Mouse (Mus musculus) midbrain, embryonic 12.5 days (tissue): ENCODE data around the gene Lef1. TPM values are rescaled to one million over a fixed set of nuclear protein-coding genes. Genes with fewer than 3 reads are reported as not detected.

Experiments used
- ATAC-seq: fragments of 200-750 bp; cut with Nextera tagmentation; 2 replicates; pipeline ENCODE4 v1.8.0; 2017; ENCODE audit warnings: low read depth, moderate TSS enrichment, moderate library complexity; ENCODE audit not compliant: low FRiP score
- H3K27ac ChIP-seq: fragments of 300-500 bp; sonication (generic); replicated peaks from 2 replicates; pipeline ENCODE4 v1.5.1; 2016; ENCODE audit warnings: mild to moderate bottlenecking
- H3K27me3 ChIP-seq: fragments of 300-500 bp; sonication (generic); 2 replicates; pipeline ENCODE4 v1.6.1; 2016; ENCODE audit warnings: mild to moderate bottlenecking
- H3K36me3 ChIP-seq: fragments of 300-500 bp; sonication (generic); 2 replicates; pipeline ENCODE4 v1.6.1; 2016
- H3K4me1 ChIP-seq: fragments of 300-500 bp; sonication (generic); 2 replicates; pipeline ENCODE4 v1.6.1; 2016
- H3K4me2 ChIP-seq: fragments of 300-500 bp; sonication (generic); replicated peaks from 2 replicates; pipeline ENCODE4 v1.6.1; 2016; ENCODE audit warnings: mild to moderate bottlenecking, moderate library complexity
- H3K4me3 ChIP-seq: fragments of 300-500 bp; sonication (generic); 2 replicates; pipeline ENCODE4 v1.5.1; 2016; ENCODE audit warnings: mild to moderate bottlenecking
- H3K9ac ChIP-seq: fragments of 300-500 bp; sonication (generic); replicated peaks from 2 replicates; pipeline ENCODE4 v1.6.1; 2016; ENCODE audit warnings: mild to moderate bottlenecking, moderate library complexity
- H3K9me3 ChIP-seq: fragments of 300-500 bp; sonication (generic); 2 replicates; pipeline ENCODE4 v1.6.1; 2016; ENCODE audit warnings: mild to moderate bottlenecking
- WGBS: fragments of 180-500 bp; shearing (Covaris S2); methylation state at CpG from one replicate; pipeline ENCODE4 v1.1.7; 2016; 5-methylcytosine and 5-hydroxymethylcytosine counted together
- polyA plus RNA-seq: library from polyadenylated mRNA; unstranded; fragments of >200 nt; fragmentation: Nextera tagmentation; extraction: Ambion mirVana; gene quantifications from 2 replicates; pipeline ENCODE4 v1.2.1, GENCODE M21; 2016

Lef1 gene
- polyA plus RNA-seq, 1 experiment from 2014 or later, result 97.0 TPM

- Histone ChIP-seq H3K27ac (no peak overlapping the region), H3K36me3 (peaks cover 40% of the 10 kb centered on the region), H3K9me3 (no peaks in the 10 kb centered on the region), H3K4me1 (no peaks in the 10 kb centered on the region), H3K4me3 (no peak overlapping the region), H3K27me3 (no peaks in the 10 kb centered on the region), H3K4me2 (no peak overlapping the region), H3K9ac (no peak overlapping the region)
- ATAC-seq, result no peak
- WGBS, result 98% methylated on average over 13 of the region's 13 CpGs
These were observed 15.6 kb downstream of the Lef1 start for GRCm38 (mm10) chr3:131125873-131126272.

GRCm38 (mm10) chr3:131126438-131126837, 16.2 kb downstream of the Lef1 start:
- Histone ChIP-seq H3K36me3 (peaks cover 37% of the 10 kb centered on the region), H3K4me2 (no peak overlapping the region), H3K4me3 (no peak overlapping the region), H3K9ac (no peak overlapping the region), H3K27me3 (no peaks in the 10 kb centered on the region), H3K4me1 (no peaks in the 10 kb centered on the region), H3K9me3 (no peaks in the 10 kb centered on the region), H3K27ac (no peak overlapping the region)
- no peak for ATAC-seq
- 93% methylated on average over 4 of the region's 4 CpGs for WGBS

- Histone ChIP-seq H3K27me3 (no peaks in the 10 kb centered on the region), H3K27ac (peak overlapping the region; percentile 56), H3K9me3 (no peaks in the 10 kb centered on the region), H3K9ac (no peak overlapping the region), H3K4me1 (peaks cover 51% of the 10 kb centered on the region), H3K36me3 (no peaks in the 10 kb centered on the region; the same call in 1 of the 2 replicates), H3K4me3 (no peak overlapping the region), H3K4me2 (0 out of 2 replicates have a peak overlapping the region, but pooled peaks have one; percentile 13)
- 56% methylated on average over 9 of the region's 9 CpGs for WGBS
- ATAC-seq, result no peak
These were observed 23.7 kb downstream of the Lef1 start for GRCm38 (mm10) chr3:131134003-131134402.

- H3K27ac ChIP-seq, result no peak overlapping the region
These were observed 25.2 kb downstream of the Lef1 start for GRCm38 (mm10) chr3:131135434-131135833.

GRCm38 (mm10) chr3:131136455-131136854, 26.2 kb downstream of the Lef1 start:
- peak; percentile 45; the same call in 1 of the 2 replicates for ATAC-seq
- Histone ChIP-seq H3K9ac (no peak overlapping the region; the same call in 1 of the 2 replicates), H3K36me3 (0 out of 2 replicates have a peak, but pooled peaks cover 7% of the 10 kb centered on the region), H3K27ac (peak overlapping the region; percentile 73), H3K27me3 (peaks cover 6% of the 10 kb centered on the region; the same call in 1 of the 2 replicates), H3K4me2 (peak overlapping the region; percentile 46), H3K9me3 (no peaks in the 10 kb centered on the region), H3K4me1 (peaks cover 60% of the 10 kb centered on the region), H3K4me3 (peak overlapping the region; percentile 18; the same call in 1 of the 2 replicates)
- 12% methylated on average over 8 of the region's 8 CpGs for whole genome bisulfite sequencing

More at GRCm38 (mm10) chr3:131135434-131135833, 25.2 kb downstream of the Lef1 start:
- Histone ChIP-seq H3K27me3 (peaks cover 6% of the 10 kb centered on the region; the same call in 1 of the 2 replicates), H3K9ac (no peak overlapping the region), H3K36me3 (peaks cover 5% of the 10 kb centered on the region; the same call in 1 of the 2 replicates), H3K4me1 (peaks cover 60% of the 10 kb centered on the region), H3K4me3 (no peak overlapping the region), H3K9me3 (no peaks in the 10 kb centered on the region), H3K4me2 (no peak overlapping the region)
- ATAC-seq, result no peak
- WGBS, result 31% methylated on average over 9 of the region's 9 CpGs

- no peaks in the 10 kb centered on the region for H3K9me3 ChIP-seq
- 15% methylated on average over 18 of the region's 18 CpGs for WGBS
- H3K4me3 ChIP-seq, result 0 out of 2 replicates have a peak overlapping the region, but pooled peaks have one; percentile 18
- H3K36me3 ChIP-seq, result 0 out of 2 replicates have a peak, but pooled peaks cover 7% of the 10 kb centered on the region
- peak overlapping the region; percentile 73 for H3K27ac ChIP-seq
- peak; percentile 82 for ATAC-seq
- H3K27me3 ChIP-seq, result peaks cover 6% of the 10 kb centered on the region; the same call in 1 of the 2 replicates
- H3K4me1 ChIP-seq, result peaks cover 60% of the 10 kb centered on the region
- H3K4me2 ChIP-seq, result peak overlapping the region; percentile 46
- 0 out of 2 replicates have a peak overlapping the region, but pooled peaks have one; percentile 11 for H3K9ac ChIP-seq
These were observed 27.0 kb downstream of the Lef1 start for GRCm38 (mm10) chr3:131137119-131137781.

GRCm38 (mm10) chr3:131138224-131138623, 28.0 kb downstream of the Lef1 start:
- Histone ChIP-seq H3K27ac (peak overlapping the region; percentile 42; the same call in 1 of the 2 replicates), H3K4me3 (no peak overlapping the region), H3K9ac (no peak overlapping the region), H3K9me3 (no peaks in the 10 kb centered on the region), H3K36me3 (0 out of 2 replicates have a peak, but pooled peaks cover 7% of the 10 kb centered on the region), H3K4me2 (peak overlapping the region; percentile 46), H3K4me1 (peaks cover 65% of the 10 kb centered on the region), H3K27me3 (peaks cover 9% of the 10 kb centered on the region; the same call in 1 of the 2 replicates)
- 53% methylated on average over 9 of the region's 9 CpGs for WGBS
- ATAC-seq, result no peak

- Histone ChIP-seq H3K27ac (peak overlapping the region; percentile 42), H3K4me2 (0 out of 2 replicates have a peak overlapping the region, but pooled peaks have one; percentile 13), H3K4me3 (no peak overlapping the region), H3K9ac (no peak overlapping the region), H3K9me3 (no peaks in the 10 kb centered on the region), H3K27me3 (peaks cover 15% of the 10 kb centered on the region; the same call in 1 of the 2 replicates), H3K4me1 (peaks cover 69% of the 10 kb centered on the region), H3K36me3 (0 out of 2 replicates have a peak, but pooled peaks cover 7% of the 10 kb centered on the region)
- WGBS, result 59% methylated on average over 8 of the region's 8 CpGs
- no peak for ATAC-seq
These were observed 28.5 kb downstream of the Lef1 start for GRCm38 (mm10) chr3:131138797-131139196.

GRCm38 (mm10) chr3:131139345-131140090, 29.2 kb downstream of the Lef1 start:
- no peaks in the 10 kb centered on the region for H3K9me3 ChIP-seq
- no peak overlapping the region for H3K4me3 ChIP-seq
- H3K36me3 ChIP-seq, result 0 out of 2 replicates have a peak, but pooled peaks cover 7% of the 10 kb centered on the region
- H3K4me2 ChIP-seq, result 0 out of 2 replicates have a peak overlapping the region, but pooled peaks have one; percentile 13
- H3K27me3 ChIP-seq, result peaks cover 16% of the 10 kb centered on the region
- H3K4me1 ChIP-seq, result peaks cover 69% of the 10 kb centered on the region
- ATAC-seq, result no peak
- WGBS, result 70% methylated on average over 14 of the region's 14 CpGs
- H3K9ac ChIP-seq, result no peak overlapping the region
- H3K27ac ChIP-seq, result peak overlapping the region; percentile 47

- H3K9me3 ChIP-seq, result no peaks in the 10 kb centered on the region
- peaks cover 63% of the 10 kb centered on the region for H3K4me1 ChIP-seq
- no peak for ATAC-seq
- H3K27me3 ChIP-seq, result peaks cover 16% of the 10 kb centered on the region
- H3K4me3 ChIP-seq, result no peak overlapping the region
- H3K4me2 ChIP-seq, result no peak overlapping the region
- 0 out of 2 replicates have a peak, but pooled peaks cover 7% of the 10 kb centered on the region for H3K36me3 ChIP-seq
- H3K27ac ChIP-seq, result peak overlapping the region; percentile 47; the same call in 1 of the 2 replicates
- 93% methylated on average over 7 of the region's 7 CpGs for WGBS
- H3K9ac ChIP-seq, result no peak overlapping the region
These were observed 29.8 kb downstream of the Lef1 start for GRCm38 (mm10) chr3:131140091-131140462.

GRCm38 (mm10) chr3:131141546-131141945, 31.3 kb downstream of the Lef1 start:
- no peaks in the 10 kb centered on the region for H3K9me3 ChIP-seq
- peaks cover 16% of the 10 kb centered on the region for H3K27me3 ChIP-seq
- H3K27ac ChIP-seq, result no peak overlapping the region
- H3K4me1 ChIP-seq, result peaks cover 50% of the 10 kb centered on the region
- H3K4me2 ChIP-seq, result no peak overlapping the region
- H3K9ac ChIP-seq, result no peak overlapping the region
- 0 out of 2 replicates have a peak, but pooled peaks cover 7% of the 10 kb centered on the region for H3K36me3 ChIP-seq
- 20% methylated on average over 4 of the region's 4 CpGs for WGBS
- H3K4me3 ChIP-seq, result no peak overlapping the region
- ATAC-seq, result no peak
